Mouse (Mus musculus): ENCODE data around the gene Serpina5. TPM values are rescaled to one million over a fixed set of nuclear protein-coding genes. Genes with fewer than 3 reads are reported as not detected.

Gene Serpina5
- polyA plus RNA-seq, 1 experiment from 2014 or later = not detected

GRCm38 (mm10) chr12:104140543-104141103 is 39.7 kb downstream of the Serpina5 start:
- ATAC-seq (ENCODE audit: low read depth) (no peak), DNase-seq (ENCODE audit: low spot score) (no peak)
- Histone ChIP-seq H3K9me3 (ENCODE audit: control insufficient read depth, low read length) (no peaks in the 10 kb centered on the region), H3K9ac (ENCODE audit: low read depth, low read length) (no peak overlapping the region), H3K4me2 (ENCODE audit: low read depth, low read length) (no peak overlapping the region), H3K36me3 (ENCODE audit: control insufficient read depth, insufficient read depth, low read length) (no peaks in the 10 kb centered on the region), H3K27me3 (replicated peaks; ENCODE audit: control insufficient read depth, insufficient read depth, low read length) (no peaks in the 10 kb centered on the region), H3K4me3 (ENCODE audit: low read depth, low read length) (no peak overlapping the region), H3K4me1 (ENCODE audit: control insufficient read depth, insufficient read depth, low read length) (no peaks in the 10 kb centered on the region), H3K27ac (replicated peaks; ENCODE audit: low read depth, low read length) (no peak overlapping the region)
- 93% methylated on average over 4 of the region's 4 CpGs for WGBS

DNA sequence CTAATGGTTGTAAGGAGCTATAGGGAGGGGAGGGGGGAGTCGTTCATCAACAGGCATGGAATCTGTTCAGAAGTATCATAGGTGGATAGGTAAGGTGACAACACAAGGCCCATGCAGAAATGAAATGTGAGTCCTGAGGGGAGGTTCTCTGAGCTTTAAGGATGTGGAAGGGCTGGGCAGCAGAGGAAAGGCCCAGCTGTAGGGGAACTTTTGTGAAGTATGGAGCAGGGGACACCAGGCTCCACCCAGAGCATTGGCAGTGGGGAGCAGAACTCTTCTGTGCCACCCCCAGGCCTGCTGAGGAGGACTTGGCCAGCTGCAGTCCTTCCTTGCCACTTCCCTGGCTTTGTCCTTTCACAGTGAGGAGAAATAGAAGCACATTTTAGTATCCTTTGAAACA is 40.6 kb downstream of the Serpina5 start:
- DNase-seq (ENCODE audit: low spot score) = no peak
- Histone ChIP-seq H3K4me1 (ENCODE audit: control insufficient read depth, insufficient read depth, low read length) (no peaks in the 10 kb centered on the region), H3K27ac (replicated peaks; ENCODE audit: low read depth, low read length) (no peak overlapping the region), H3K9ac (ENCODE audit: low read depth, low read length) (no peak overlapping the region), H3K9me3 (ENCODE audit: control insufficient read depth, low read length) (no peaks in the 10 kb centered on the region), H3K4me2 (ENCODE audit: low read depth, low read length) (no peak overlapping the region), H3K36me3 (ENCODE audit: control insufficient read depth, insufficient read depth, low read length) (no peaks in the 10 kb centered on the region), H3K4me3 (ENCODE audit: low read depth, low read length) (no peak overlapping the region), H3K27me3 (replicated peaks; ENCODE audit: control insufficient read depth, insufficient read depth, low read length) (no peaks in the 10 kb centered on the region)
- no peak for ATAC-seq (ENCODE audit: low read depth)
- WGBS = 41% methylated on average over 1 of the region's 1 CpGs

DNA sequence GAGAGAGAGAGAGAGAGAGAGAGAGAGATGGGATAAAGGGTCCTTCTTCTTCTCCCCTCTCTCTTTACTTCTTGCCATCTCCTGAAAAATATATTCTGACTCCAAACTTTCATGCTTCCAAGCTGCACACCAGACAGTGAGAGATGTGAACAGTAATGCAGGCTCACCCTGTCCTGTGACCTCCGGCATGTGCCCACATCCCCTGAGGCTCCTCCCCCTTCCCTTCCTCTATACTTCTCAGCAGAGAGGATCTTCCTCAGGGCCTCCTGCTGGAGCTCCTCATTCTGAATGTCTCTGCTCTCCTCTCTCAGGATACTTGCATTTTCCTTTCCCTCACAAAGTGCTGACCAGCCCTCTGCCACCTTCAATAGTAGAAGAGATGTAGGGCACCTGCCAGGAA is 41.5 kb downstream of the Serpina5 start:
- 56% methylated on average over 1 of the region's 1 CpGs for WGBS
- Histone ChIP-seq H3K9ac (ENCODE audit: low read depth, low read length) (no peak overlapping the region), H3K36me3 (ENCODE audit: control insufficient read depth, insufficient read depth, low read length) (no peaks in the 10 kb centered on the region), H3K4me1 (ENCODE audit: control insufficient read depth, insufficient read depth, low read length) (no peaks in the 10 kb centered on the region), H3K27ac (replicated peaks; ENCODE audit: low read depth, low read length) (no peak overlapping the region), H3K9me3 (ENCODE audit: control insufficient read depth, low read length) (no peaks in the 10 kb centered on the region), H3K4me2 (ENCODE audit: low read depth, low read length) (no peak overlapping the region), H3K4me3 (ENCODE audit: low read depth, low read length) (no peak overlapping the region), H3K27me3 (replicated peaks; ENCODE audit: control insufficient read depth, insufficient read depth, low read length) (no peaks in the 10 kb centered on the region)
- ATAC-seq (ENCODE audit: low read depth) (no peak), DNase-seq (ENCODE audit: low spot score) (no peak)

DNA sequence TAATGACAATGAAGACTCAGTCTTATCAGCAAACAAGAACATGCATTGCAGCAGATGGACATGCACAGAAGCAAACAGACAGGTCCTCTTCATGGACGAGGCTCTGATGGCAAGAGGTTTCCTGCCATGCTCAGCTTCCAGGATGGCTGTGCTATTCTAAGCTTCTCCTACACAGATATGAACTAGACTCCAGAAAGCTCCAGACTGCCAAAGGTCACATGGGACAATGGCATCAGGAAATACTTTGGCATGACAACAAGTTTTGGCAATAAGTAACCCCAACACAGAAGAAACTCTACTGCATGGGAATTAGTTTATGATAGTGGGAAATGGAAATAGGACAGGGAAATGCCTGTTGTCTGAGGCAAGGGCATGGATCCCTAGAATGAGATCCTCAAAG is 42.4 kb downstream of the Serpina5 start:
- Histone ChIP-seq H3K4me2 (ENCODE audit: low read depth, low read length) (no peak overlapping the region), H3K4me3 (ENCODE audit: low read depth, low read length) (no peak overlapping the region), H3K27ac (replicated peaks; ENCODE audit: low read depth, low read length) (no peak overlapping the region), H3K9ac (ENCODE audit: low read depth, low read length) (no peak overlapping the region), H3K9me3 (ENCODE audit: control insufficient read depth, low read length) (no peaks in the 10 kb centered on the region), H3K36me3 (ENCODE audit: control insufficient read depth, insufficient read depth, low read length) (no peaks in the 10 kb centered on the region), H3K27me3 (replicated peaks; ENCODE audit: control insufficient read depth, insufficient read depth, low read length) (no peaks in the 10 kb centered on the region), H3K4me1 (ENCODE audit: control insufficient read depth, insufficient read depth, low read length) (no peaks in the 10 kb centered on the region)
- DNase-seq (ENCODE audit: low spot score) = no peak
- ATAC-seq (ENCODE audit: low read depth) = no peak
- 75% methylated on average over 1 of the region's 1 CpGs for WGBS

DNA sequence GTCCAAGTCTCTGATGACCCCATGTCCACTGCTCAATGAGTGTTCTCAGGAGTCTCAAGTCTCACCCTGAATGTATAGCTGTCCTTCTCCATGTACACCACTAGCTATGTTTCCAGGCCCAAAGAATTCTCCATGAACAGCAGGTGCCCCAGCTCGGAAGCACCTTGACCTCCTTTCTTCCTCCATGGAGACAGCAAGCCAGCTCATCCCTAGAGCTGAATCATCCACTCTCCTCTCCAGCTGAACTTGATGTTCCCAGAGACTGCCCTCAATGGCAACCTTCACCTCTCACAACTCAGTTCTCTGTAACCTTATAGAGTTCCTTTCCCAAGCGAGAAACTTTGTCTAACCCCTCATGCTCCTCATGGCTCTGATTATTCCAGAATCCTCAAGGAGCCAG is 44.7 kb downstream of the Serpina5 start:
- H3K9ac ChIP-seq (ENCODE audit: low read depth, low read length) = no peak overlapping the region

DNA sequence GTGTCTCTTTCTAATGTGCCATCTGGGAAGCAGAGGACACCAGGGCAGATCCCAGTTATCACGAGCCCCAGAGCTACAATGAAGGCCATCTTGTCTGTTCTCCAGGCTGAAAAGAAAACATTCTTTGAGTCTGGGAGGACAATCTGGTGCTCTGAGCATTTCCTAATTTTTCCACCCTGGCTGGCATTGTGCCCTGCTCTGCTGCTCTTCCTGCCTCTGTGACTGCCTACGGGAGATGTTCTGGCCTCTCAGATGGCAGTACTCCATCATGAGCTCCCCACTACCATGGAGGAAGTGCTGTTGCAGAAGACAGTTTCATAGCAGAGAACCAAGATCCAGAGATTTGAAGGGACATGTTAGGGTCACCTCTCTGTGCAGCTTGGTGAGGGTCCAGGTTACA is 51.1 kb downstream of the Serpina5 start:
- H3K4me3 ChIP-seq (ENCODE audit: low read depth, low read length) = no peak overlapping the region
- H3K4me1 ChIP-seq (ENCODE audit: control insufficient read depth, insufficient read depth, low read length) = no peaks in the 10 kb centered on the region
- H3K27me3 ChIP-seq (replicated peaks; ENCODE audit: control insufficient read depth, insufficient read depth, low read length) = no peaks in the 10 kb centered on the region
- 70% methylated on average over 2 of the region's 2 CpGs for WGBS
- DNase-seq (ENCODE audit: low spot score) (no peak), ATAC-seq (ENCODE audit: low read depth) (no peak)
- no peak overlapping the region for H3K4me2 ChIP-seq (ENCODE audit: low read depth, low read length)
- no peaks in the 10 kb centered on the region for H3K9me3 ChIP-seq (ENCODE audit: control insufficient read depth, low read length)
- H3K36me3 ChIP-seq (ENCODE audit: control insufficient read depth, insufficient read depth, low read length) = no peaks in the 10 kb centered on the region
- no peak overlapping the region for H3K9ac ChIP-seq (ENCODE audit: low read depth, low read length)
- H3K27ac ChIP-seq (replicated peaks; ENCODE audit: low read depth, low read length) = no peak overlapping the region

More for the DNA sequence above, 44.7 kb downstream of the Serpina5 start:
- Histone ChIP-seq H3K36me3 (ENCODE audit: control insufficient read depth, insufficient read depth, low read length) (no peaks in the 10 kb centered on the region), H3K27ac (replicated peaks; ENCODE audit: low read depth, low read length) (no peak overlapping the region), H3K9me3 (ENCODE audit: control insufficient read depth, low read length) (no peaks in the 10 kb centered on the region), H3K27me3 (replicated peaks; ENCODE audit: control insufficient read depth, insufficient read depth, low read length) (no peaks in the 10 kb centered on the region), H3K4me1 (ENCODE audit: control insufficient read depth, insufficient read depth, low read length) (no peaks in the 10 kb centered on the region), H3K4me3 (ENCODE audit: low read depth, low read length) (no peak overlapping the region), H3K4me2 (ENCODE audit: low read depth, low read length) (no peak overlapping the region)
- ATAC-seq (ENCODE audit: low read depth) (no peak), DNase-seq (ENCODE audit: low spot score) (no peak)
- WGBS = 88% methylated on average over 2 of the region's 2 CpGs

GRCm38 (mm10) chr12:104153041-104153645 is 52.2 kb downstream of the Serpina5 start:
- Histone ChIP-seq H3K27ac (replicated peaks; ENCODE audit: low read depth, low read length) (no peak overlapping the region), H3K9ac (ENCODE audit: low read depth, low read length) (no peak overlapping the region), H3K36me3 (ENCODE audit: control insufficient read depth, insufficient read depth, low read length) (no peaks in the 10 kb centered on the region), H3K27me3 (replicated peaks; ENCODE audit: control insufficient read depth, insufficient read depth, low read length) (no peaks in the 10 kb centered on the region), H3K9me3 (ENCODE audit: control insufficient read depth, low read length) (no peaks in the 10 kb centered on the region), H3K4me3 (ENCODE audit: low read depth, low read length) (no peak overlapping the region), H3K4me1 (ENCODE audit: control insufficient read depth, insufficient read depth, low read length) (no peaks in the 10 kb centered on the region), H3K4me2 (ENCODE audit: low read depth, low read length) (no peak overlapping the region)
- WGBS = 83% methylated on average over 3 of the region's 3 CpGs
- DNase-seq (ENCODE audit: low spot score) (no peak), ATAC-seq (ENCODE audit: low read depth) (no peak)

DNA sequence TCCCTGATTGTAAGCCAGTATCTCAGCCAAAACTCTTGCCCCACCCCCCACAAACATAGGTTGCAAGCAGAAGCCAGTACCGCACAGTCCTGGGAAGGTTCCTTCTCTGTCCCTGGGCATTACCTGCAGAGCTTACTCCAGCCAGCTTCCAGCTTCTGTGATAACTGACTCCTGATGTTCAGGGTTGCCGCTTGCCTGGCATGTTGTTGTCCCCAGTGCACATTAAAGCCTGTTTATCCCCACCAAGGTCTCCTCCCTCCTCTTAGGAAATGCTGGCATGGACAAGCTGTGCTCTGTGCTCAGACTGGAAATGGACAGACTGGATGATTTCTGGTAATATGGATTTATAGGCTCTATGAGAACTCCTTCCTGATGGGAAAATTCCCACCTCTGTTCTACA is 52.7 kb downstream of the Serpina5 start, which contains the start of gene Serpina3c:
Gene Serpina3c, minus strand, starts transcription at position 215 of the 400 bp plus-strand sequence.
- ATAC-seq (ENCODE audit: low read depth) = no peak

More for the DNA sequence above, 52.7 kb downstream of the Serpina5 start, which contains the start of gene Serpina3c:
- WGBS = 82% methylated on average over 2 of the region's 2 CpGs
- Histone ChIP-seq H3K36me3 (ENCODE audit: control insufficient read depth, insufficient read depth, low read length) (no peaks in the 10 kb centered on the region), H3K27ac (replicated peaks; ENCODE audit: low read depth, low read length) (no peak within 1 kb of the TSS), H3K9me3 (ENCODE audit: control insufficient read depth, low read length) (no peaks in the 10 kb centered on the region), H3K4me1 (ENCODE audit: control insufficient read depth, insufficient read depth, low read length) (no peaks in the 10 kb centered on the region), H3K4me2 (ENCODE audit: low read depth, low read length) (no peak within 1 kb of the TSS), H3K9ac (ENCODE audit: low read depth, low read length) (no peak within 1 kb of the TSS), H3K4me3 (ENCODE audit: low read depth, low read length) (no peak within 1 kb of the TSS), H3K27me3 (replicated peaks; ENCODE audit: control insufficient read depth, insufficient read depth, low read length) (no peaks in the 10 kb centered on the region)
- DNase-seq (ENCODE audit: low spot score) = no peak

All from embryonic facial prominence, embryonic 14.5 days (tissue).